Mouse (Mus musculus) urinary bladder, postnatal 25 days (tissue): ENCODE measurements at regions not wholly inside any gene's neighbourhood (a gene's known extent, or its start where the extent isn't known, plus 50 kb on each side); places are given as distances from the start of the nearest gene placed in this dataset.

Experiments
- DNase-seq: peaks from one replicate; pipeline ENCODE4 v3.0.0; 2022; ENCODE audit warnings: low spot score

- DNase-seq: no peak
Measured at GRCm38 (mm10) chr1:71767076-71767475, 114.1 kb upstream of the Fn1 start.

GRCm38 (mm10) chr1:71764951-71765350 lies 112.0 kb upstream of the Fn1 start:
- no peak for DNase-seq

GRCm38 (mm10) chr1:71763530-71763929 lies 110.5 kb upstream of the Fn1 start:
- DNase-seq: no peak

GRCm38 (mm10) chr1:71760342-71760741 lies 107.3 kb upstream of the Fn1 start:
- no peak for DNase-seq

GRCm38 (mm10) chr1:71757236-71757635 lies 104.2 kb upstream of the Fn1 start:
- no peak for DNase-seq

GRCm38 (mm10) chr1:71756159-71756558 lies 103.2 kb upstream of the Fn1 start:
- no peak for DNase-seq

- no peak for DNase-seq
Measured at GRCm38 (mm10) chr1:71755435-71755834, 102.4 kb upstream of the Fn1 start.

GRCm38 (mm10) chr1:71752351-71752750 lies 99.4 kb upstream of the Fn1 start:
- DNase-seq: no peak

- DNase-seq: no peak
Measured at GRCm38 (mm10) chr1:71751601-71752000, 98.6 kb upstream of the Fn1 start.

GRCm38 (mm10) chr1:71735606-71736005 lies 82.6 kb upstream of the Fn1 start:
- DNase-seq: no peak

- no peak for DNase-seq
Measured at GRCm38 (mm10) chr1:71731623-71732022, 78.6 kb upstream of the Fn1 start.

- no peak for DNase-seq
Measured at GRCm38 (mm10) chr1:71731011-71731410, 78.0 kb upstream of the Fn1 start.

- no peak for DNase-seq
Measured at GRCm38 (mm10) chr1:71728852-71729347, 75.9 kb upstream of the Fn1 start.

GRCm38 (mm10) chr1:71723816-71724215 lies 70.8 kb upstream of the Fn1 start:
- DNase-seq: no peak

GRCm38 (mm10) chr1:71723039-71723397 lies 70.0 kb upstream of the Fn1 start:
- DNase-seq: no peak

- DNase-seq: no peak
Measured at GRCm38 (mm10) chr1:71722211-71723038, 69.4 kb upstream of the Fn1 start.
